Mouse (Mus musculus): ENCODE results near the gene Plch2. TPM values are rescaled to one million over a fixed set of nuclear protein-coding genes. Genes with fewer than 3 reads are reported as not detected.
A peak's percentile ranks its signal among the peaks of the same experiment; 100 is the strongest.

Gene Plch2
- polyA plus RNA-seq, 1 experiment from 2014 or later: 3.1 TPM

DNA sequence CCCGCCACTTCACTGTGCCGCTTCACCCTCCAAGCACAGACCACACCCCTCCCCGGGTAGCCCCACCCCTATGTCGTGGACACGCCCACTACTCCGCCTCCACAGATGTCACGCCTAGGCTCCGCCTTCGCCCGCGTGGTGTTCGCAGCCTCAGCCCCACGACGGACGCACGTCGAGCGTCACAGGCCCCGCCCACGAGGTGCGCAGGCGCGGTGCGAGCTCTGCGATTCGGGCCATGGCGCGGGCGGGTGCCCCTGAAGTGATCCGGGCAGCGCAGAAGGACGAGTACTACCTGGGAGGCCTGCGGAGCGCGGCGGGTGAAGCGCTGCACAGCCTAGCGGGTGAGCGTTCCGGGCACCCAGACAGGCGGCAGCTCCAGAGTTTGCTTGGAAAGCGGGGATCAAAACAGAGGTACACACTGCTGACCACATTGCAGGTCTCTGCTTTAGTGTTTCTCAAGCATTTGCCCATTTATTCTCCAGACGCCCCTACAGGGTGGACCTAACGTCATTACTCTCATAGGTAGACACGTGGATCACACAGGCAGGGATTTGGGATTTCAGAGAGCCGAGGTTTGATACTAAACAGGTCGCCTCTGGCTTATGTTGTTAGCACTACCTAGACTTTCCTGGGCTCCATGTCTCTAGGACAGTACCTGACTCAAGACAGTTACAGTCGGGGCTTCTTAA, 10.4 kb upstream of the Plch2 start, which contains the start of gene Pex10:
TSS of gene Pex10 (plus strand) at position 183 of the 689 bp plus-strand sequence.
- H3K27me3 ChIP-seq (ENCODE audit: control insufficient read depth, insufficient read depth, low read length): no peaks in the 10 kb centered on the region
- H3K36me3 ChIP-seq (ENCODE audit: control insufficient read depth, insufficient read depth, low read length): peaks cover 37% of the 10 kb centered on the region
- H3K9ac ChIP-seq (ENCODE audit: low read depth, low read length): peak within 1 kb of the TSS; percentile 82
- WGBS: under 1% methylated on average over 48 of the region's 48 CpGs
- H3K4me1 ChIP-seq (ENCODE audit: control insufficient read depth, insufficient read depth, low read length): peaks cover 14% of the 10 kb centered on the region; the same call in 1 of the 2 replicates
- no peaks in the 10 kb centered on the region for H3K9me3 ChIP-seq (ENCODE audit: control insufficient read depth, low read length)
- ATAC-seq (ENCODE audit: low FRiP score, low TSS enrichment): peak; percentile 92
- peak within 1 kb of the TSS; percentile 81 for H3K27ac ChIP-seq (ENCODE audit: low read depth, low read length)
- peak within 1 kb of the TSS; percentile 75 for H3K4me3 ChIP-seq (ENCODE audit: low read length)
- H3K4me2 ChIP-seq (replicated peaks; ENCODE audit: low read depth, low read length): peak within 1 kb of the TSS; percentile 78

DNA sequence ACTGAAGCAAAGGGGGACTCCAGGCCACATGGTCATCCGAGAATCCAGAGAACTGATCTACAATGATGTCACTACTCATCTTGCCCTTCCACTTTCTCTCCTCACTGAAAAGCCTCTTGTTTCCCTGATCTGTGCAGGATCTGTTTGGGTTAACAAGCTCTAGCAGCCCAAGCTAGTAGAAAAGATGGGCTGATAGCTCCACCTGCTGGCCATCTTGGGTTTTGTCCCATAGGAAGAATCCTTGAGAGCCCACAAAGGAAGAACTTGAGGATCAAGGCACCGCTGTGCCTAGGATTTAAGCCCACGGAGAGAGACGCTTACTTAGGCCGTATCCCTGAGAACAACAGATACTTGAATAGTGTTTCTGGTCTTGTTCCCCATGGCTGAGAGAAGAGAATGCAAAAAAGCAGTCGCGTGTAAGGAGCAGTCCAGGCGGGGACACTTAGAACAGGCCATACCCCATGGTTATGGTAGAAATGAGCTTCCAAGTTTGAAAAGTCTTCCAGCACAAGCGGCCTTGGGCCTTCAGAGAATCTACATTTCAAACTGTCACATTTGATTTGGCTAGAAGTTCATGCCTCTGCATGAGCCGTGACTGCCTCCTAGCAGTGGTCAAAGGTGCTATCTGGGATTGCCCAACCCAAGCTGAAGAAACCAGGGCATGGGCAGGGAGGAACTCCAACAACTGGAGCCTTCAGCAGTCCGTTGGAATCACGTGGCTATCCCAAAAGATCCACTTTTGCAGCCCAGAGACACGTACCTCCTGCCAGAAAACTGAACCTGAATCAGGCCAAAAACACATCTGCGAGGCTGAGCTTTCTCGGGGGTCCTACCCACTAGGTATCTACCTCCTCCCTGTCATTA, 9.6 kb upstream of the Plch2 start:
- Histone ChIP-seq H3K4me2 (replicated peaks; ENCODE audit: low read depth, low read length) (peak overlapping the region; percentile 78), H3K27ac (ENCODE audit: low read depth, low read length) (peak overlapping the region; percentile 30; the same call in 1 of the 2 replicates), H3K4me3 (ENCODE audit: low read length) (peak overlapping the region; percentile 75), H3K27me3 (ENCODE audit: control insufficient read depth, insufficient read depth, low read length) (no peaks in the 10 kb centered on the region), H3K9me3 (ENCODE audit: control insufficient read depth, low read length) (no peaks in the 10 kb centered on the region), H3K9ac (ENCODE audit: low read depth, low read length) (peak overlapping the region; percentile 8; the same call in 1 of the 2 replicates), H3K36me3 (ENCODE audit: control insufficient read depth, insufficient read depth, low read length) (peaks cover 29% of the 10 kb centered on the region), H3K4me1 (ENCODE audit: control insufficient read depth, insufficient read depth, low read length) (peaks cover 14% of the 10 kb centered on the region; the same call in 1 of the 2 replicates)
- ATAC-seq (ENCODE audit: low FRiP score, low TSS enrichment): peak; percentile 52
- 6% methylated on average over 15 of the region's 15 CpGs for WGBS

GRCm38 (mm10) chr4:155064474-155064873, 7.9 kb upstream of the Plch2 start:
- no peaks in the 10 kb centered on the region for H3K9me3 ChIP-seq (ENCODE audit: control insufficient read depth, low read length)
- H3K9ac ChIP-seq (ENCODE audit: low read depth, low read length): no peak overlapping the region
- ATAC-seq (ENCODE audit: low FRiP score, low TSS enrichment): no peak
- 75% methylated on average over 2 of the region's 2 CpGs for WGBS
- peak overlapping the region; percentile 79 for H3K27ac ChIP-seq (ENCODE audit: low read depth, low read length)
- no peak overlapping the region; the same call in 1 of the 2 replicates for H3K4me2 ChIP-seq (replicated peaks; ENCODE audit: low read depth, low read length)
- H3K4me3 ChIP-seq (ENCODE audit: low read length): no peak overlapping the region
- H3K4me1 ChIP-seq (ENCODE audit: control insufficient read depth, insufficient read depth, low read length): peaks cover 14% of the 10 kb centered on the region; the same call in 1 of the 2 replicates
- no peaks in the 10 kb centered on the region for H3K27me3 ChIP-seq (ENCODE audit: control insufficient read depth, insufficient read depth, low read length)
- peaks cover 12% of the 10 kb centered on the region for H3K36me3 ChIP-seq (ENCODE audit: control insufficient read depth, insufficient read depth, low read length)

DNA sequence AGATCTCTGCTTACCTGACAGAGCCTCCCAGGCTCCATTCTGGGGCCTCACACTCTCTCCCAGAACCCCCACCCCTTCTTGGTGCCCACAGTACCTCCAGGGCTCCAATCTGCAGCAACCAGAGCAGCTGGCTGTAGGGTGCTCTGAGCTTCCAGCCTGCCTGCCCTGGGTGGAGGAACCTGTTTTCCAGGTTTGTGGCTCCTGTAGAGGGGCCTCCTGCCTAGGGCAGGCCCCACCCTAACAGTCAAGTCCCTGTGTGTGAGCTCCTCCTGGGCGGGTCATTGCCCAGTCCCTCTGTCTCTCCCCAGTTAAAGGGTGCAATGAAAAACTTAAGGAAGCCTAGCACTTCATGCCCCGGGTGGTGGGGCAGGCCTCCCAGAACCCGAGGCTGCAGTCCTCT, 7.3 kb upstream of the Plch2 start:
- peak overlapping the region; percentile 79; the same call in 1 of the 2 replicates for H3K27ac ChIP-seq (ENCODE audit: low read depth, low read length)
- peak overlapping the region; percentile 3; the same call in 1 of the 2 replicates for H3K4me2 ChIP-seq (replicated peaks; ENCODE audit: low read depth, low read length)
- H3K36me3 ChIP-seq (ENCODE audit: control insufficient read depth, insufficient read depth, low read length): peaks cover 6% of the 10 kb centered on the region
- no peaks in the 10 kb centered on the region for H3K27me3 ChIP-seq (ENCODE audit: control insufficient read depth, insufficient read depth, low read length)
- ATAC-seq (ENCODE audit: low FRiP score, low TSS enrichment): no peak
- H3K4me3 ChIP-seq (ENCODE audit: low read length): no peak overlapping the region
- H3K9me3 ChIP-seq (ENCODE audit: control insufficient read depth, low read length): no peaks in the 10 kb centered on the region
- H3K9ac ChIP-seq (ENCODE audit: low read depth, low read length): 0 out of 2 replicates have a peak overlapping the region, but pooled peaks have one; percentile 12
- peaks cover 14% of the 10 kb centered on the region; the same call in 1 of the 2 replicates for H3K4me1 ChIP-seq (ENCODE audit: control insufficient read depth, insufficient read depth, low read length)
- 24% methylated on average over 3 of the region's 3 CpGs for WGBS

DNA sequence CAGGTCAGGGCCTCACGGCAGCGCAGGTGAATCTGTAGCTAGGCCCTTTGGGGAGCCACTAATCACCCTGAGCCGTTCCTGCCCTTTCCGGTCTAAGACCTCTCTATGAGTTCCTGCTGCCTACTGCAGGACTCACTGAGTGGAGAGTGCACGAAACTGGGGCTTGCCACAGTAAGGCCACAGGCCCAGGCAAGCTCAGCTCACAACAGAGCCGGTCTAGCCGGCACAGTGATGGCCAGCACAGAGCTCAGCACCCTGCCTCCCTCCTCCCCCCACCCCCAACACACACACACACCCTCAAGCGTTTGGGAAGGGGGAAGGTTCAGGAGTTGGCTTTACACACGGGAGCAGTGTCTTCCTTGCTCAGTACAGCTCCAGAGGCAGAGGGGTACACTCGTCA, 1.7 kb upstream of the Plch2 start:
- 40% methylated on average over 10 of the region's 10 CpGs for WGBS
- no peaks in the 10 kb centered on the region for H3K36me3 ChIP-seq (ENCODE audit: control insufficient read depth, insufficient read depth, low read length)
- H3K4me3 ChIP-seq (ENCODE audit: low read length): no peak overlapping the region
- H3K27ac ChIP-seq (ENCODE audit: low read depth, low read length): no peak overlapping the region
- no peak for ATAC-seq (ENCODE audit: low FRiP score, low TSS enrichment)
- 0 out of 2 replicates have a peak, but pooled peaks cover 3% of the 10 kb centered on the region for H3K27me3 ChIP-seq (ENCODE audit: control insufficient read depth, insufficient read depth, low read length)
- H3K9ac ChIP-seq (ENCODE audit: low read depth, low read length): no peak overlapping the region
- H3K4me1 ChIP-seq (ENCODE audit: control insufficient read depth, insufficient read depth, low read length): 0 out of 2 replicates have a peak, but pooled peaks cover 5% of the 10 kb centered on the region
- no peaks in the 10 kb centered on the region for H3K9me3 ChIP-seq (ENCODE audit: control insufficient read depth, low read length)
- H3K4me2 ChIP-seq (replicated peaks; ENCODE audit: low read depth, low read length): no peak overlapping the region

DNA sequence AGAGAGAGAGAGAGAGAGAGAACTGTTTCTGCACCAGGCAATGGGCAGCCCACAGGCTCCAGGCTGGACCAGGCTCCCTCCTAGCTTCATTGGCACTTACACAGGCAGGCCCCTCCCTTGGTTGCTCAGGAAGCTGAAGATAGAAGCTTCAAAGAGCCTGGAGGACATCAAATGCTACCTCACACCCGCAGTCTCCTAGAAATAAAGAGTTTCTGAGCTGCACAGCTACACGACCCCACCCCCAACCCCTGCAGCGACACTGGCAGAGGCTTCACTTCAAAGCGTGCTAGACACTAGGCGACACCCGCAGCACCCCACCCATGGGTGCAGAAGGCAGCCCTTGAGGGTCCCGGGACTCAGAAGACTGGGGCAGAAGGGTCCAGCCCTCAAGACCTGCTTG, 6.5 kb downstream of the Plch2 start:
- no peak overlapping the region for H3K27ac ChIP-seq (ENCODE audit: low read depth, low read length)
- 52% methylated on average over 7 of the region's 7 CpGs for WGBS
- H3K4me1 ChIP-seq (ENCODE audit: control insufficient read depth, insufficient read depth, low read length): no peaks in the 10 kb centered on the region

DNA sequence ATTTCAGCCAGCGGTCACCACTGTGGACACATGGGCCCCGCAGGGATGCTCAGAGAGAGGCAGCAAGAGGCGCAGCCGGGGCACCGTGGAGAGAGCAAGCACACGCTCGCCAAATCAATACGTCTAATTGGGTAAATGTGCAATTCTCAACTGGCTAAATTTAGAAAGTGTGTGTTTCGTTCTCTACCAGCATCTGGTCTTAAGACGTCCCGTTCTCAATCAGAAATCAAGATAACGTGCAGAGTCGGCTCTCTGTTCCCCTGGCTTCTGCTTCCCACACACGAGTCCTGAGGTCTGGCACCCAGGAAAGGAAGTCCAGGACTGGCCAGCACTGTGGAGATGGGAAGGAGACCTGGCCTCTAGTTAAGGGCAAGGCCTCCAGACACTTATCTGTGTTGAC, 9.9 kb downstream of the Plch2 start:
- Histone ChIP-seq H3K4me3 (ENCODE audit: low read length) (no peak overlapping the region), H3K4me1 (ENCODE audit: control insufficient read depth, insufficient read depth, low read length) (peaks cover 6% of the 10 kb centered on the region; the same call in 1 of the 2 replicates), H3K27me3 (ENCODE audit: control insufficient read depth, insufficient read depth, low read length) (peaks cover 44% of the 10 kb centered on the region), H3K9ac (ENCODE audit: low read depth, low read length) (no peak overlapping the region), H3K4me2 (replicated peaks; ENCODE audit: low read depth, low read length) (no peak overlapping the region), H3K9me3 (ENCODE audit: control insufficient read depth, low read length) (no peaks in the 10 kb centered on the region), H3K36me3 (ENCODE audit: control insufficient read depth, insufficient read depth, low read length) (no peaks in the 10 kb centered on the region), H3K27ac (ENCODE audit: low read depth, low read length) (no peak overlapping the region)
- WGBS: 87% methylated on average over 14 of the region's 14 CpGs
- ATAC-seq (ENCODE audit: low FRiP score, low TSS enrichment): no peak

More for the DNA sequence above, 6.5 kb downstream of the Plch2 start:
- Histone ChIP-seq H3K36me3 (ENCODE audit: control insufficient read depth, insufficient read depth, low read length) (no peaks in the 10 kb centered on the region), H3K27me3 (ENCODE audit: control insufficient read depth, insufficient read depth, low read length) (peaks cover 9% of the 10 kb centered on the region), H3K4me2 (replicated peaks; ENCODE audit: low read depth, low read length) (no peak overlapping the region), H3K9ac (ENCODE audit: low read depth, low read length) (no peak overlapping the region), H3K9me3 (ENCODE audit: control insufficient read depth, low read length) (no peaks in the 10 kb centered on the region), H3K4me3 (ENCODE audit: low read length) (no peak overlapping the region)
- ATAC-seq (ENCODE audit: low FRiP score, low TSS enrichment): no peak

GRCm38 (mm10) chr4:155043289-155043625, 13.3 kb downstream of the Plch2 start:
- Histone ChIP-seq H3K27me3 (ENCODE audit: control insufficient read depth, insufficient read depth, low read length) (peaks cover 63% of the 10 kb centered on the region), H3K9ac (ENCODE audit: low read depth, low read length) (peak overlapping the region; percentile 42; the same call in 1 of the 2 replicates), H3K9me3 (ENCODE audit: control insufficient read depth, low read length) (no peaks in the 10 kb centered on the region), H3K27ac (ENCODE audit: low read depth, low read length) (no peak overlapping the region), H3K36me3 (ENCODE audit: control insufficient read depth, insufficient read depth, low read length) (no peaks in the 10 kb centered on the region), H3K4me3 (ENCODE audit: low read length) (peak overlapping the region; percentile 43), H3K4me1 (ENCODE audit: control insufficient read depth, insufficient read depth, low read length) (peaks cover 8% of the 10 kb centered on the region; the same call in 1 of the 2 replicates), H3K4me2 (replicated peaks; ENCODE audit: low read depth, low read length) (peak overlapping the region; percentile 69)
- ATAC-seq (ENCODE audit: low FRiP score, low TSS enrichment): no peak
- WGBS: 3% methylated on average over 18 of the region's 25 CpGs
